Mouse (Mus musculus) forebrain, embryonic 16.5 days (tissue): ENCODE results near the gene B3gnt7. TPM values are rescaled to one million over a fixed set of nuclear protein-coding genes. Genes with fewer than 3 reads are reported as not detected.

Experiments used
- ATAC-seq: fragments of 200-750 bp; cut with Nextera tagmentation; 2 replicates; pipeline ENCODE4 v1.8.0; 2017; ENCODE audit warnings: mild to moderate bottlenecking, moderate library complexity
- H3K27ac ChIP-seq: fragments of 300-500 bp; sonication (generic); 2 replicates; pipeline ENCODE4 v1.5.1; 2014; ENCODE audit warnings: low read length, control low read depth
- H3K27me3 ChIP-seq: fragments of 300-500 bp; sonication (generic); replicated peaks from 2 replicates; pipeline ENCODE4 v1.6.1; 2014; ENCODE audit warnings: low read length; ENCODE audit not compliant: control insufficient read depth, insufficient read depth
- H3K36me3 ChIP-seq: fragments of 300-500 bp; sonication (generic); 2 replicates; pipeline ENCODE4 v1.6.1; 2014; ENCODE audit not compliant: control insufficient read depth, insufficient read depth
- H3K4me1 ChIP-seq: fragments of 300-500 bp; sonication (generic); replicated peaks from 2 replicates; pipeline ENCODE4 v1.6.1; 2014; ENCODE audit warnings: low read length; ENCODE audit not compliant: control insufficient read depth, insufficient read depth
- H3K4me2 ChIP-seq: fragments of 300-500 bp; sonication (generic); 2 replicates; pipeline ENCODE4 v1.6.1; 2014; ENCODE audit warnings: mild to moderate bottlenecking, low read length, control low read depth
- H3K4me3 ChIP-seq: fragments of 300-500 bp; sonication (generic); replicated peaks from 2 replicates; pipeline ENCODE4 v1.5.1; 2014; ENCODE audit warnings: mild to moderate bottlenecking, low read length, control low read depth
- H3K9ac ChIP-seq: fragments of 300-500 bp; sonication (generic); replicated peaks from 2 replicates; pipeline ENCODE4 v1.6.1; 2014; ENCODE audit warnings: low read depth, low read length, control low read depth
- H3K9me3 ChIP-seq: fragments of 300-500 bp; sonication (generic); 2 replicates; pipeline ENCODE4 v1.6.1; 2016; ENCODE audit warnings: low read length; ENCODE audit not compliant: control insufficient read depth
- WGBS: fragments of 180-500 bp; shearing (Covaris S2); extraction: QIAGEN DNeasy Blood & Tissue Kit; methylation state at CpG from one replicate; pipeline ENCODE4 v1.1.7; 2014; 5-methylcytosine and 5-hydroxymethylcytosine counted together
- polyA plus RNA-seq: library from polyadenylated mRNA; unstranded; fragments of >200 nt; fragmentation: Nextera tagmentation; extraction: Ambion mirVana; gene quantifications from 2 replicates; pipeline ENCODE4 v1.2.1, GENCODE M21; 2015

B3gnt7 gene
- polyA plus RNA-seq: 3.8 and 6.7 TPM in 2 replicates

GRCm38 (mm10) chr1:86302532-86302931 is at the start of gene B3gnt7:
Gene B3gnt7, plus strand, starts transcription at chr1:86302832.
- WGBS: 12% methylated on average over 6 of the region's 6 CpGs
- Histone ChIP-seq H3K9me3 (no peaks in the 10 kb centered on the region), H3K4me3 (peak within 1 kb of the TSS; percentile 68), H3K9ac (peak within 1 kb of the TSS; percentile 69), H3K4me1 (peaks cover 6% of the 10 kb centered on the region), H3K4me2 (peak within 1 kb of the TSS; percentile 96), H3K27ac (no peak within 1 kb of the TSS), H3K27me3 (peaks cover 19% of the 10 kb centered on the region), H3K36me3 (no peaks in the 10 kb centered on the region)
- no peak for ATAC-seq

GRCm38 (mm10) chr1:86253410-86253809 is 49.2 kb upstream of the B3gnt7 start:
- ATAC-seq: no peak
- no peak overlapping the region for H3K27ac ChIP-seq
- WGBS: 88% methylated on average over 8 of the region's 8 CpGs

GRCm38 (mm10) chr1:86256311-86256710 is 46.3 kb upstream of the B3gnt7 start:
- no peak overlapping the region for H3K27ac ChIP-seq
- WGBS: 74% methylated on average over 4 of the region's 4 CpGs
- H3K9me3 ChIP-seq: no peaks in the 10 kb centered on the region
- ATAC-seq: no peak
- H3K4me1 ChIP-seq: no peaks in the 10 kb centered on the region
- no peak overlapping the region for H3K4me3 ChIP-seq
- H3K36me3 ChIP-seq: no peaks in the 10 kb centered on the region; the same call in 1 of the 2 replicates
- no peaks in the 10 kb centered on the region for H3K27me3 ChIP-seq
- H3K4me2 ChIP-seq: no peak overlapping the region
- no peak overlapping the region for H3K9ac ChIP-seq

More at GRCm38 (mm10) chr1:86253410-86253809, 49.2 kb upstream of the B3gnt7 start:
- Histone ChIP-seq H3K4me2 (no peak overlapping the region), H3K36me3 (peaks cover 4% of the 10 kb centered on the region; the same call in 1 of the 2 replicates), H3K9ac (no peak overlapping the region), H3K4me3 (no peak overlapping the region), H3K9me3 (no peaks in the 10 kb centered on the region), H3K4me1 (no peaks in the 10 kb centered on the region), H3K27me3 (no peaks in the 10 kb centered on the region)

GRCm38 (mm10) chr1:86257228-86257627 is 45.4 kb upstream of the B3gnt7 start:
- H3K9me3 ChIP-seq: no peaks in the 10 kb centered on the region
- no peak overlapping the region for H3K9ac ChIP-seq
- 91% methylated on average over 8 of the region's 8 CpGs for WGBS
- no peak for ATAC-seq
- H3K36me3 ChIP-seq: no peaks in the 10 kb centered on the region; the same call in 1 of the 2 replicates
- no peak overlapping the region for H3K27ac ChIP-seq
- H3K27me3 ChIP-seq: no peaks in the 10 kb centered on the region
- H3K4me2 ChIP-seq: no peak overlapping the region
- H3K4me3 ChIP-seq: no peak overlapping the region
- H3K4me1 ChIP-seq: no peaks in the 10 kb centered on the region

GRCm38 (mm10) chr1:86258171-86258824 is 44.3 kb upstream of the B3gnt7 start:
- no peaks in the 10 kb centered on the region for H3K9me3 ChIP-seq
- no peaks in the 10 kb centered on the region; the same call in 1 of the 2 replicates for H3K36me3 ChIP-seq
- 76% methylated on average over 7 of the region's 7 CpGs for WGBS
- H3K27me3 ChIP-seq: no peaks in the 10 kb centered on the region
- H3K4me3 ChIP-seq: no peak overlapping the region
- no peak for ATAC-seq
- no peak overlapping the region for H3K9ac ChIP-seq
- no peak overlapping the region for H3K4me2 ChIP-seq
- no peak overlapping the region for H3K27ac ChIP-seq
- no peaks in the 10 kb centered on the region for H3K4me1 ChIP-seq

- no peak overlapping the region for H3K4me2 ChIP-seq
- no peaks in the 10 kb centered on the region for H3K27me3 ChIP-seq
- H3K36me3 ChIP-seq: no peaks in the 10 kb centered on the region
- WGBS: 58% methylated on average over 7 of the region's 7 CpGs
- H3K9ac ChIP-seq: no peak overlapping the region
- H3K4me1 ChIP-seq: no peaks in the 10 kb centered on the region
- ATAC-seq: no peak
- no peak overlapping the region for H3K27ac ChIP-seq
- H3K4me3 ChIP-seq: no peak overlapping the region
- no peaks in the 10 kb centered on the region for H3K9me3 ChIP-seq
Measured at GRCm38 (mm10) chr1:86263564-86264339, 38.9 kb upstream of the B3gnt7 start.

GRCm38 (mm10) chr1:86265060-86265459 is 37.6 kb upstream of the B3gnt7 start:
- no peak for ATAC-seq
- no peaks in the 10 kb centered on the region for H3K4me1 ChIP-seq
- no peak overlapping the region for H3K9ac ChIP-seq
- no peak overlapping the region for H3K4me2 ChIP-seq
- no peaks in the 10 kb centered on the region for H3K9me3 ChIP-seq
- no peak overlapping the region for H3K27ac ChIP-seq
- H3K27me3 ChIP-seq: no peaks in the 10 kb centered on the region
- no peak overlapping the region for H3K4me3 ChIP-seq
- WGBS: 77% methylated on average over 3 of the region's 3 CpGs
- H3K36me3 ChIP-seq: no peaks in the 10 kb centered on the region

GRCm38 (mm10) chr1:86268492-86269189 is 34.0 kb upstream of the B3gnt7 start:
- H3K27ac ChIP-seq: no peak overlapping the region
- no peak overlapping the region for H3K9ac ChIP-seq
- no peaks in the 10 kb centered on the region for H3K4me1 ChIP-seq
- ATAC-seq: no peak
- H3K9me3 ChIP-seq: no peaks in the 10 kb centered on the region
- no peak overlapping the region for H3K4me3 ChIP-seq
- no peaks in the 10 kb centered on the region for H3K27me3 ChIP-seq
- H3K4me2 ChIP-seq: no peak overlapping the region
- H3K36me3 ChIP-seq: no peaks in the 10 kb centered on the region
- 92% methylated on average over 9 of the region's 9 CpGs for WGBS

- no peaks in the 10 kb centered on the region for H3K4me1 ChIP-seq
- H3K9ac ChIP-seq: no peak overlapping the region
- WGBS: 86% methylated on average over 4 of the region's 4 CpGs
- no peak overlapping the region for H3K4me2 ChIP-seq
- no peaks in the 10 kb centered on the region for H3K9me3 ChIP-seq
- no peaks in the 10 kb centered on the region for H3K27me3 ChIP-seq
- no peaks in the 10 kb centered on the region for H3K36me3 ChIP-seq
- ATAC-seq: no peak
- no peak overlapping the region for H3K4me3 ChIP-seq
- H3K27ac ChIP-seq: no peak overlapping the region
Measured at GRCm38 (mm10) chr1:86269190-86269508, 33.5 kb upstream of the B3gnt7 start.
